Mouse (Mus musculus) liver, embryonic 14.5 days (tissue): ENCODE data around the gene 4922502D21Rik.

ENCODE experiments used
- CTCF ChIP-seq: IDR thresholded peaks from 2 replicates; pipeline ENCODE4 v1.5.1; 2016; ENCODE audit warnings: antibody characterized with exemption, low read depth, control low read depth
- EP300 ChIP-seq: IDR thresholded peaks from 2 replicates; pipeline ENCODE4 v1.6.1; 2016; ENCODE audit warnings: antibody characterized with exemption, low read depth

DNA sequence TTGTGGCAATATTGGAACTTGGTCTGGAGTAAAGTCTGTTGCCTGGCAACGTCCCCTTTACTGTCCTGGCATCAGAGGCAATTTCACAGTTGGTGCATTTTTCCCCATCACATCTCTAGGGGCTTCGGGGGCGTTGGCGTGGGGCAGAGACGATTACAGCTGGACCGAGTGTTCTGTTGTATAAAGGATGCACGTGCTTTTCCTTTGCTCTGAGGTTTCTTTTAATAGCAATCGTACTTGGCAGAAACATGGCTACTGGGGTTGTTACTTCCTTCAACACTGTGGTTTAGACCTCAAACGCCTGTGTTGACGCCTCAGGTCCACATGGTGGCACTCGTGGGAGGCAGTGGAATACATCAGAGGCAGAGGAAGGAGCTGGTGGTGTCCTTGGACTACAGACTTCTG, 2.1 kb upstream of the 4922502D21Rik start:
- TF ChIP-seq CTCF (peak; percentile 77), EP300 (no peak)
